Mouse (Mus musculus): ENCODE results near the gene Sh3glb1. TPM values are rescaled to one million over a fixed set of nuclear protein-coding genes. Genes with fewer than 3 reads are reported as not detected.

The Sh3glb1 gene
- polyA plus RNA-seq, 1 experiment from 2014 or later, result 112 TPM

GRCm38 (mm10) chr3:144664363-144665299 is 55.5 kb downstream of the Sh3glb1 start:
- Histone ChIP-seq H3K4me1 (replicated peaks) (peaks cover 10% of the 10 kb centered on the region), H3K4me3 (no peak overlapping the region), H3K27me3 (no peaks in the 10 kb centered on the region), H3K9ac (no peak overlapping the region), H3K36me3 (no peaks in the 10 kb centered on the region), H3K4me2 (peak overlapping the region; percentile 37), H3K9me3 (no peaks in the 10 kb centered on the region), H3K27ac (replicated peaks) (0 out of 2 replicates have a peak overlapping the region, but pooled peaks have one; percentile 20)
- peak; percentile 68 for ATAC-seq (ENCODE audit: low FRiP score, low read depth)
- WGBS, result 40% methylated on average over 22 of the region's 22 CpGs

DNA sequence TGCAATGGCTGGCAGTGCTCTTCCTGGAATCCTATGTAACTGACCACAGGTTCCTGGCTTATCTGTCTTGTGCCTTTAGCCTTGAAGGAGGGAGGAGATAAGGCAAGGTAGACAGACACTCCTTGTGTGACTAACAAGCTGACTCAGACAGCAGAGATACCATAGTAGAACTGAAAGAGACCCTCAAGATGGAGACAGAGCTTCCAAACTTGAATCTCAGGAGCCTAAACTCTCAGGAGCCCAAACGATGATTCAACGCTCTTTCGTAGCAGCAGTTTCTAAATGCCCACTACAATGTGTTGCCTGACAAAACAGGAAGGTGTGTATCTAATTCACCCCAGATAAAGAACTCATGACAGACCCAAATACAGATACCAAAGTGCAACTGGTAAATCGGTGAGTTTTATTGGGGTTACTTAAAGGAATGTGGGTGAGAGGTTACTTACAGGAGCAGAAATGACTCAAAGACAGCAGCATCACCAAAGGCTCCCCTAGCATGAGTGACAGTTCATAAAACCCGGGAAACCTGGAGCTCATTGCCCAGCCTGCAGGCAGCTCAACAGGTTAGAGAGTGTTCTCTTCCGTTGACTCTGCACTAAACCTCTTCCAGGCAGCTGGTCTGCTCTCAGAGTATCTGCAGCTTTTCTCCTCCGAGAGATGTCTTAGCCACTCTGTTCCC is 56.6 kb downstream of the Sh3glb1 start:
- WGBS, result 97% methylated on average over 7 of the region's 7 CpGs

GRCm38 (mm10) chr3:144662215-144662852 is 57.8 kb downstream of the Sh3glb1 start:
- 89% methylated on average over 8 of the region's 8 CpGs for WGBS
- Histone ChIP-seq H3K4me2 (no peak overlapping the region), H3K27ac (replicated peaks) (no peak overlapping the region), H3K9me3 (no peaks in the 10 kb centered on the region), H3K36me3 (no peaks in the 10 kb centered on the region), H3K9ac (no peak overlapping the region), H3K4me3 (no peak overlapping the region), H3K4me1 (replicated peaks) (peaks cover 10% of the 10 kb centered on the region), H3K27me3 (no peaks in the 10 kb centered on the region)
- no peak for ATAC-seq (ENCODE audit: low FRiP score, low read depth)

More for the DNA sequence above, 56.6 kb downstream of the Sh3glb1 start:
- no peak overlapping the region for H3K4me2 ChIP-seq
- no peaks in the 10 kb centered on the region for H3K9me3 ChIP-seq
- peaks cover 10% of the 10 kb centered on the region for H3K4me1 ChIP-seq (replicated peaks)
- H3K27me3 ChIP-seq, result no peaks in the 10 kb centered on the region
- H3K4me3 ChIP-seq, result no peak overlapping the region
- no peak for ATAC-seq (ENCODE audit: low FRiP score, low read depth)
- H3K27ac ChIP-seq (replicated peaks), result no peak overlapping the region
- no peaks in the 10 kb centered on the region for H3K36me3 ChIP-seq
- H3K9ac ChIP-seq, result no peak overlapping the region

DNA sequence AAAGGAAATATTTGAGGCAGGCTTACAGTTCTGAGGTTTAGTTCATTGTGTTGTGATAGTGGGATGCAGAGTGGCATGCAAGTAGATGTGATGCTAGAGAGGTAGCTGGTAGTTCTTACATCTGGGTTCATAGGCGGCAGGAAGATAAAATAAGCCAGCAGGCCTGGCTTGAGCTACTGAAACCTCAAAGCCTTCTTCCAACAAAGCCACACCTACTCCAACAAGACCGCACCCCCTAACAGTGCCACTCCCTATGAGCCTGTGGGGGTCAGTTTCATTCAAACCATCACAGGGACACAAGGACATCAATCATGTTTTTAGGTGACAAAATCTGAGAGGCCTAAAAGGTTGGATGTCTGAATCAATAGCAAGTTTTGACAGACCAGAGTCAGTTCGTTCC is 58.7 kb downstream of the Sh3glb1 start:
- WGBS, result 95% methylated on average over 3 of the region's 3 CpGs
- H3K4me3 ChIP-seq, result no peak overlapping the region
- no peaks in the 10 kb centered on the region for H3K27me3 ChIP-seq
- H3K27ac ChIP-seq (replicated peaks), result no peak overlapping the region
- ATAC-seq (ENCODE audit: low FRiP score, low read depth), result no peak
- H3K9me3 ChIP-seq, result no peaks in the 10 kb centered on the region
- H3K9ac ChIP-seq, result no peak overlapping the region
- no peaks in the 10 kb centered on the region for H3K36me3 ChIP-seq
- peaks cover 10% of the 10 kb centered on the region for H3K4me1 ChIP-seq (replicated peaks)
- no peak overlapping the region for H3K4me2 ChIP-seq

DNA sequence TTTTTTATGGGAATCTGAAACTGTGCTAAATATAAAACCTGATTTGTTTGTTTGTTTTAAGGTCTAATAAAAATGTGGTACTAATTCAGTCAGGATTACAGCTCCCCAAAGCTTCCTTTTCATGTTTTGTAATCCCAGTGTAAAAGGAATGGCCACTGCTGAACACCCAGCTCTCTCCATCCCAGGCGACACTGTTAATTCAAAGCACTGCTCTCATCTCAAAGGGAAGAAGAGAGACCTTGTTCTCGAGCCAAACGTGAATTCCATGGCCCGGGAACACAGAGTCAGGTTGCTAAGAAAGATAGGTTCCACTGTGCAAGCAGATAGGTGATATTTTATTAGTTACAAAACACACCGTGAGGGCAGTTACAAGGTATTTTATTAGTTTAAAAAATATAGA is 75.9 kb downstream of the Sh3glb1 start:
- H3K27ac ChIP-seq (replicated peaks), result no peak overlapping the region
- no peak overlapping the region for H3K4me2 ChIP-seq
- H3K9me3 ChIP-seq, result no peaks in the 10 kb centered on the region
- no peak for ATAC-seq (ENCODE audit: low FRiP score, low read depth)
- H3K4me1 ChIP-seq (replicated peaks), result peaks cover 9% of the 10 kb centered on the region; the same call in 1 of the 2 replicates
- H3K9ac ChIP-seq, result no peak overlapping the region
- no peaks in the 10 kb centered on the region for H3K36me3 ChIP-seq
- no peak overlapping the region for H3K4me3 ChIP-seq
- 51% methylated on average over 5 of the region's 5 CpGs for WGBS
- no peaks in the 10 kb centered on the region for H3K27me3 ChIP-seq

GRCm38 (mm10) chr3:144643301-144643871 is 76.7 kb downstream of the Sh3glb1 start:
- ATAC-seq (ENCODE audit: low FRiP score, low read depth), result peak; percentile 81
- peak overlapping the region; percentile 51; the same call in 1 of the 2 replicates for H3K27ac ChIP-seq (replicated peaks)

GRCm38 (mm10) chr3:144642141-144642540 is 78.0 kb downstream of the Sh3glb1 start:
- WGBS, result 86% methylated on average over 4 of the region's 4 CpGs

More at GRCm38 (mm10) chr3:144643301-144643871, 76.7 kb downstream of the Sh3glb1 start:
- Histone ChIP-seq H3K4me2 (no peak overlapping the region), H3K27me3 (no peaks in the 10 kb centered on the region), H3K9me3 (no peaks in the 10 kb centered on the region), H3K36me3 (no peaks in the 10 kb centered on the region), H3K9ac (no peak overlapping the region), H3K4me3 (no peak overlapping the region), H3K4me1 (replicated peaks) (peaks cover 9% of the 10 kb centered on the region; the same call in 1 of the 2 replicates)
- WGBS, result 11% methylated on average over 2 of the region's 2 CpGs

GRCm38 (mm10) chr3:144640033-144640432 is 80.1 kb downstream of the Sh3glb1 start:
- no peak overlapping the region for H3K4me2 ChIP-seq
- no peaks in the 10 kb centered on the region for H3K36me3 ChIP-seq
- H3K27me3 ChIP-seq, result no peaks in the 10 kb centered on the region
- no peaks in the 10 kb centered on the region for H3K9me3 ChIP-seq
- no peak overlapping the region for H3K4me3 ChIP-seq
- ATAC-seq (ENCODE audit: low FRiP score, low read depth), result no peak
- peaks cover 9% of the 10 kb centered on the region; the same call in 1 of the 2 replicates for H3K4me1 ChIP-seq (replicated peaks)
- H3K9ac ChIP-seq, result no peak overlapping the region
- no peak overlapping the region for H3K27ac ChIP-seq (replicated peaks)

More at GRCm38 (mm10) chr3:144642141-144642540, 78.0 kb downstream of the Sh3glb1 start:
- no peak for ATAC-seq (ENCODE audit: low FRiP score, low read depth)
- Histone ChIP-seq H3K36me3 (no peaks in the 10 kb centered on the region), H3K9me3 (no peaks in the 10 kb centered on the region), H3K9ac (no peak overlapping the region), H3K27ac (replicated peaks) (no peak overlapping the region), H3K27me3 (no peaks in the 10 kb centered on the region), H3K4me2 (no peak overlapping the region), H3K4me3 (no peak overlapping the region), H3K4me1 (replicated peaks) (peaks cover 9% of the 10 kb centered on the region; the same call in 1 of the 2 replicates)

- no peak overlapping the region for H3K4me3 ChIP-seq
- H3K27ac ChIP-seq (replicated peaks), result no peak overlapping the region
- peaks cover 9% of the 10 kb centered on the region; the same call in 1 of the 2 replicates for H3K4me1 ChIP-seq (replicated peaks)
- H3K27me3 ChIP-seq, result no peaks in the 10 kb centered on the region
- H3K4me2 ChIP-seq, result no peak overlapping the region
- no peak overlapping the region for H3K9ac ChIP-seq
- no peak for ATAC-seq (ENCODE audit: low FRiP score, low read depth)
- H3K36me3 ChIP-seq, result no peaks in the 10 kb centered on the region
- H3K9me3 ChIP-seq, result no peaks in the 10 kb centered on the region
- WGBS, result 86% methylated on average over 3 of the region's 3 CpGs
Measured at GRCm38 (mm10) chr3:144639387-144639786, 80.7 kb downstream of the Sh3glb1 start.

DNA sequence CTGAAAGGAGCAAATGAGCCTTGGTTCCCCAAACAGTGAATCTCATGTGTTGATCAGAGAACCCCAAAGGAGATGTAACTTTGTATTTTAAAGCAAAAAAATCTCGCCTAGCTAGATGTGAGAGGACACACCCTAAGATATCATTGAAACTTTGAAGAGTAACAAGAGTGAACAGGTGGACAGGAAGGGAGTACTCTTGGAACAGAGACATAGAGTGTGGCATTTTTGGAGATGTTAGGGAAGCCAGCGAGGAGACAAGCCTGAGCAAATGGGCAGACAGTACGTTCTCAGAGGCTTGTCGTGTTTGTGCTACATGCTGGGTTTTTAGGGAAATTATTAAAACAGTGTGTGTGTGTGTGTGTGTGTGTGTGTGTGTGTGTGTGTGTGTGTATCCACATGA is 82.0 kb downstream of the Sh3glb1 start:
- ATAC-seq (ENCODE audit: low FRiP score, low read depth), result no peak
- 94% methylated on average over 4 of the region's 4 CpGs for WGBS
- Histone ChIP-seq H3K27me3 (no peaks in the 10 kb centered on the region), H3K27ac (replicated peaks) (no peak overlapping the region), H3K4me3 (no peak overlapping the region), H3K36me3 (no peaks in the 10 kb centered on the region), H3K9ac (no peak overlapping the region), H3K9me3 (no peaks in the 10 kb centered on the region), H3K4me2 (no peak overlapping the region), H3K4me1 (replicated peaks) (0 out of 2 replicates have a peak, but pooled peaks cover under 1% of the 10 kb centered on the region)

- H3K36me3 ChIP-seq, result no peaks in the 10 kb centered on the region
- H3K4me3 ChIP-seq, result no peak overlapping the region
- no peak for ATAC-seq (ENCODE audit: low FRiP score, low read depth)
- 87% methylated on average over 5 of the region's 5 CpGs for WGBS
- H3K4me1 ChIP-seq (replicated peaks), result no peaks in the 10 kb centered on the region
- H3K9ac ChIP-seq, result no peak overlapping the region
- H3K4me2 ChIP-seq, result no peak overlapping the region
- H3K27me3 ChIP-seq, result no peaks in the 10 kb centered on the region
- H3K9me3 ChIP-seq, result no peaks in the 10 kb centered on the region
- H3K27ac ChIP-seq (replicated peaks), result no peak overlapping the region
Measured at GRCm38 (mm10) chr3:144635236-144635635, 84.9 kb downstream of the Sh3glb1 start.
